Mouse (Mus musculus): ENCODE measurements at regions not wholly inside any gene's neighbourhood (a gene's known extent, or its start where the extent isn't known, plus 50 kb on each side); places are given as distances from the start of the nearest gene placed in this dataset.

GRCm38 (mm10) chr14:86335284-86335683, 805.8 kb downstream of the Diaph3 start:
- in situ Hi-C loops (cut with MboI; ENCODE audit: low sequenced_read_pairs in 2 of 2, unreplicated experiment in 2 of 2): no loop called here
- Histone ChIP-seq H3K9ac (ENCODE audit: insufficient read depth, low read depth, low read length, poor library complexity, severe bottlenecking) (no peak overlapping the region), H3K36me3 (ENCODE audit: control insufficient read depth, insufficient read depth, low read length, poor library complexity, severe bottlenecking) (no peaks in the 10 kb centered on the region), H3K9me3 (ENCODE audit: control insufficient read depth, insufficient read depth, low read depth, low read length) (no peaks in the 10 kb centered on the region), H3K27ac (ENCODE audit: insufficient read depth, low read depth, low read length, poor library complexity, severe bottlenecking) (no peak overlapping the region), H3K4me1 (ENCODE audit: control insufficient read depth in 2 of 2, insufficient read depth in 2 of 2, low read length in 2 of 2, poor library complexity in 1 of 2) (no peaks in the 10 kb centered on the region), H3K4me3 (ENCODE audit: insufficient read depth in 1 of 2, low read depth in 1 of 2, low read length in 2 of 2, poor library complexity in 1 of 2, severe bottlenecking in 1 of 2) (no peak overlapping the region)
- no peak for DNase-seq (ENCODE audit: low read depth, low spot score)
- TF ChIP-seq ZNF384 (IDR thresholded peaks at IDR 0.05; ENCODE audit: low read depth, low read length) (no peak), CHD2 (IDR thresholded peaks at IDR 0.05; ENCODE audit: low read depth, low read length) (no peak), HCFC1 (IDR thresholded peaks at IDR 0.05; ENCODE audit: borderline replicate concordance, insufficient read depth, low read length) (no peak), MAFK (IDR thresholded peaks at IDR 0.05; ENCODE audit: insufficient read depth, low read depth, low read length) (no peak), ZC3H11A (IDR thresholded peaks at IDR 0.05; ENCODE audit: borderline replicate concordance, low read depth, low read length) (no peak)

GRCm38 (mm10) chr14:86329176-86329575, 811.9 kb downstream of the Diaph3 start:
- Histone ChIP-seq H3K4me3 (ENCODE audit: insufficient read depth in 1 of 2, low read depth in 1 of 2, low read length in 2 of 2, poor library complexity in 1 of 2, severe bottlenecking in 1 of 2) (no peak overlapping the region), H3K9me3 (ENCODE audit: control insufficient read depth, insufficient read depth, low read depth, low read length) (no peaks in the 10 kb centered on the region), H3K4me1 (ENCODE audit: control insufficient read depth in 2 of 2, insufficient read depth in 2 of 2, low read length in 2 of 2, poor library complexity in 1 of 2) (no peaks in the 10 kb centered on the region), H3K36me3 (ENCODE audit: control insufficient read depth, insufficient read depth, low read length, poor library complexity, severe bottlenecking) (no peaks in the 10 kb centered on the region), H3K9ac (ENCODE audit: insufficient read depth, low read depth, low read length, poor library complexity, severe bottlenecking) (no peak overlapping the region), H3K27ac (ENCODE audit: insufficient read depth, low read depth, low read length, poor library complexity, severe bottlenecking) (no peak overlapping the region)
- in situ Hi-C loops (cut with MboI; ENCODE audit: low sequenced_read_pairs in 2 of 2, unreplicated experiment in 2 of 2): no loop called here
- no peak for TF ChIP-seq CHD2 (IDR thresholded peaks at IDR 0.05; ENCODE audit: low read depth, low read length)
- TF ChIP-seq HCFC1 (IDR thresholded peaks at IDR 0.05; ENCODE audit: borderline replicate concordance, insufficient read depth, low read length): no peak
- no peak for TF ChIP-seq ZNF384 (IDR thresholded peaks at IDR 0.05; ENCODE audit: low read depth, low read length)
- no peak for TF ChIP-seq ZC3H11A (IDR thresholded peaks at IDR 0.05; ENCODE audit: borderline replicate concordance, low read depth, low read length)
- no peak for TF ChIP-seq MAFK (IDR thresholded peaks at IDR 0.05; ENCODE audit: insufficient read depth, low read depth, low read length)
- no peak for DNase-seq (ENCODE audit: low read depth, low spot score)

GRCm38 (mm10) chr14:86327646-86328045, 813.4 kb downstream of the Diaph3 start:
- Histone ChIP-seq H3K36me3 (ENCODE audit: control insufficient read depth, insufficient read depth, low read length, poor library complexity, severe bottlenecking) (no peaks in the 10 kb centered on the region), H3K27ac (ENCODE audit: insufficient read depth, low read depth, low read length, poor library complexity, severe bottlenecking) (no peak overlapping the region), H3K9ac (ENCODE audit: insufficient read depth, low read depth, low read length, poor library complexity, severe bottlenecking) (no peak overlapping the region), H3K9me3 (ENCODE audit: control insufficient read depth, insufficient read depth, low read depth, low read length) (no peaks in the 10 kb centered on the region), H3K4me1 (ENCODE audit: control insufficient read depth in 2 of 2, insufficient read depth in 2 of 2, low read length in 2 of 2, poor library complexity in 1 of 2) (no peaks in the 10 kb centered on the region), H3K4me3 (ENCODE audit: insufficient read depth in 1 of 2, low read depth in 1 of 2, low read length in 2 of 2, poor library complexity in 1 of 2, severe bottlenecking in 1 of 2) (no peak overlapping the region)
- TF ChIP-seq MAFK (IDR thresholded peaks at IDR 0.05; ENCODE audit: insufficient read depth, low read depth, low read length) (no peak), HCFC1 (IDR thresholded peaks at IDR 0.05; ENCODE audit: borderline replicate concordance, insufficient read depth, low read length) (no peak), ZC3H11A (IDR thresholded peaks at IDR 0.05; ENCODE audit: borderline replicate concordance, low read depth, low read length) (no peak), CHD2 (IDR thresholded peaks at IDR 0.05; ENCODE audit: low read depth, low read length) (no peak), ZNF384 (IDR thresholded peaks at IDR 0.05; ENCODE audit: low read depth, low read length) (no peak)
- no peak for DNase-seq (ENCODE audit: low read depth, low spot score)
- in situ Hi-C loops (cut with MboI; ENCODE audit: low sequenced_read_pairs in 2 of 2, unreplicated experiment in 2 of 2): no loop called here

GRCm38 (mm10) chr14:86322365-86322764, 818.7 kb downstream of the Diaph3 start:
- DNase-seq (ENCODE audit: low read depth, low spot score): no peak

GRCm38 (mm10) chr14:86315974-86316373, 825.1 kb downstream of the Diaph3 start:
- no peaks in the 10 kb centered on the region for H3K4me1 ChIP-seq (ENCODE audit: control insufficient read depth in 2 of 2, insufficient read depth in 2 of 2, low read length in 2 of 2, poor library complexity in 1 of 2)
- TF ChIP-seq HCFC1 (IDR thresholded peaks at IDR 0.05; ENCODE audit: borderline replicate concordance, insufficient read depth, low read length): no peak
- no peak for TF ChIP-seq MAFK (IDR thresholded peaks at IDR 0.05; ENCODE audit: insufficient read depth, low read depth, low read length)
- TF ChIP-seq ZC3H11A (IDR thresholded peaks at IDR 0.05; ENCODE audit: borderline replicate concordance, low read depth, low read length): no peak
- TF ChIP-seq ZNF384 (IDR thresholded peaks at IDR 0.05; ENCODE audit: low read depth, low read length): no peak
- TF ChIP-seq CHD2 (IDR thresholded peaks at IDR 0.05; ENCODE audit: low read depth, low read length): no peak
- no peak overlapping the region for H3K4me3 ChIP-seq (ENCODE audit: insufficient read depth in 1 of 2, low read depth in 1 of 2, low read length in 2 of 2, poor library complexity in 1 of 2, severe bottlenecking in 1 of 2)
- H3K9ac ChIP-seq (ENCODE audit: insufficient read depth, low read depth, low read length, poor library complexity, severe bottlenecking): no peak overlapping the region
- H3K9me3 ChIP-seq (ENCODE audit: control insufficient read depth, insufficient read depth, low read depth, low read length): no peaks in the 10 kb centered on the region
- H3K36me3 ChIP-seq (ENCODE audit: control insufficient read depth, insufficient read depth, low read length, poor library complexity, severe bottlenecking): no peaks in the 10 kb centered on the region
- in situ Hi-C loops (cut with MboI; ENCODE audit: low sequenced_read_pairs in 2 of 2, unreplicated experiment in 2 of 2): no loop called here
- no peak overlapping the region for H3K27ac ChIP-seq (ENCODE audit: insufficient read depth, low read depth, low read length, poor library complexity, severe bottlenecking)
- no peak for DNase-seq (ENCODE audit: low read depth, low spot score)

More at GRCm38 (mm10) chr14:86322365-86322764, 818.7 kb downstream of the Diaph3 start:
- Histone ChIP-seq H3K27ac (ENCODE audit: insufficient read depth, low read depth, low read length, poor library complexity, severe bottlenecking) (no peak overlapping the region), H3K4me3 (ENCODE audit: insufficient read depth in 1 of 2, low read depth in 1 of 2, low read length in 2 of 2, poor library complexity in 1 of 2, severe bottlenecking in 1 of 2) (no peak overlapping the region), H3K4me1 (ENCODE audit: control insufficient read depth in 2 of 2, insufficient read depth in 2 of 2, low read length in 2 of 2, poor library complexity in 1 of 2) (no peaks in the 10 kb centered on the region), H3K36me3 (ENCODE audit: control insufficient read depth, insufficient read depth, low read length, poor library complexity, severe bottlenecking) (no peaks in the 10 kb centered on the region), H3K9me3 (ENCODE audit: control insufficient read depth, insufficient read depth, low read depth, low read length) (no peaks in the 10 kb centered on the region), H3K9ac (ENCODE audit: insufficient read depth, low read depth, low read length, poor library complexity, severe bottlenecking) (no peak overlapping the region)
- in situ Hi-C loops (cut with MboI; ENCODE audit: low sequenced_read_pairs in 2 of 2, unreplicated experiment in 2 of 2): no loop called here
- TF ChIP-seq HCFC1 (IDR thresholded peaks at IDR 0.05; ENCODE audit: borderline replicate concordance, insufficient read depth, low read length) (no peak), ZNF384 (IDR thresholded peaks at IDR 0.05; ENCODE audit: low read depth, low read length) (no peak), CHD2 (IDR thresholded peaks at IDR 0.05; ENCODE audit: low read depth, low read length) (no peak), MAFK (IDR thresholded peaks at IDR 0.05; ENCODE audit: insufficient read depth, low read depth, low read length) (no peak), ZC3H11A (IDR thresholded peaks at IDR 0.05; ENCODE audit: borderline replicate concordance, low read depth, low read length) (no peak)

Data from ES-E14 (cell line).